In genomic region chr11:70935316-70935715, GRCm38 (mm10) we compare ENCODE assay signal across 18 mouse cellular contexts. TPM values are rescaled to one million over a fixed set of nuclear protein-coding genes. Genes with fewer than 3 reads are reported as not detected.
DNase-seq lines count a peak whose midpoint lies in the region; ATAC-seq and TF ChIP-seq lines count a peak whose summit lies in the region.
"Had no signal": no experiment of that assay in that cellular context is flagged by ENCODE, and none has a peak within 500 bp of the region (broad histone marks: within the 10 kb centered on the region; RNA-seq: fewer than 3 reads in every experiment).

No protein-coding gene starts in this region.

- no peak overlapping the region for H3K9ac ChIP-seq in hindbrain, postnatal 0 days (replicated peaks; ENCODE audit: low read length)
- no peak overlapping the region for H3K9ac ChIP-seq in hindbrain, embryonic 11.5 days (ENCODE audit: low read depth, low read length)
- H3K9ac ChIP-seq: hindbrain, embryonic 14.5 days; limb, embryonic 15.5 days; midbrain, embryonic 15.5 days had no signal

- H3K4me3 ChIP-seq in hindbrain, postnatal 0 days (ENCODE audit: low read length), result no peak overlapping the region
- H3K4me3 ChIP-seq in hindbrain, embryonic 11.5 days (ENCODE audit: low read depth, low read length), result no peak overlapping the region
- H3K4me3 ChIP-seq: embryonic facial prominence, embryonic 10.5 days; erythroblast, embryonic 14.5 days; limb, embryonic 15.5 days; midbrain, embryonic 15.5 days had no signal

- 0 out of 2 replicates have a peak, but pooled peaks have one; percentile 29 for ATAC-seq in hindbrain, postnatal 0 days
- no peak for ATAC-seq in hindbrain, embryonic 11.5 days (ENCODE audit: low FRiP score)
- ATAC-seq: midbrain, embryonic 15.5 days had no signal

- no peak overlapping the region for H3K4me2 ChIP-seq in hindbrain, postnatal 0 days (ENCODE audit: low read depth, low read length)
- no peak overlapping the region for H3K4me2 ChIP-seq in hindbrain, embryonic 11.5 days (replicated peaks; ENCODE audit: low read depth, low read length)
- H3K4me2 ChIP-seq: hindbrain, embryonic 14.5 days; limb, embryonic 15.5 days; midbrain, embryonic 15.5 days had no signal

- peak; percentile 38; the same call in 1 of the 2 replicates for TF ChIP-seq CTCF in hindbrain, postnatal 0 days (IDR thresholded peaks at IDR 0.05; ENCODE audit: low read depth)

- H3K27ac ChIP-seq in hindbrain, postnatal 0 days, result no peak overlapping the region
- H3K27ac ChIP-seq in hindbrain, embryonic 11.5 days (ENCODE audit: low read depth, low read length), result no peak overlapping the region
- H3K27ac ChIP-seq: embryonic facial prominence, embryonic 10.5 days; hindbrain, embryonic 14.5 days; limb, embryonic 15.5 days; midbrain, embryonic 15.5 days had no signal

- DNase-seq in hindbrain, postnatal 0 days (ENCODE audit: low spot score), result peak; percentile 8
- DNase-seq in hindbrain, embryonic 11.5 days (ENCODE audit: low spot score), result no peak
- peak; percentile 9 for DNase-seq in right cerebral cortex, postnatal 14 days
- DNase-seq in right cerebral cortex, postnatal 36 days (ENCODE audit: low spot score in 2 of 2), result no peak
- DNase-seq in brain, adult 2 months (ENCODE audit: low read depth, low spot score), result peak; percentile 17
- peak; percentile 22 for DNase-seq in retina, postnatal 1 day
- no peak for DNase-seq in cerebellum, adult 11-12 months
- DNase-seq: cerebellum, adult 2 months; heart, postnatal 14 days; kidney, adult 18-20 months; kidney, postnatal 25 days; right cerebral cortex, adult 18-20 months; spleen, adult 18-20 months had no signal

- H3K27me3 ChIP-seq in hindbrain, postnatal 0 days (ENCODE audit: insufficient read depth, low read length), result no peaks in the 10 kb centered on the region
- H3K27me3 ChIP-seq in hindbrain, embryonic 11.5 days (ENCODE audit: control insufficient read depth, insufficient read depth, low read length), result no peaks in the 10 kb centered on the region
- H3K27me3 ChIP-seq: limb, embryonic 15.5 days; midbrain, embryonic 15.5 days had no signal

- no peaks in the 10 kb centered on the region for H3K9me3 ChIP-seq in hindbrain, postnatal 0 days (ENCODE audit: low read length)
- no peaks in the 10 kb centered on the region for H3K9me3 ChIP-seq in hindbrain, embryonic 11.5 days (ENCODE audit: control insufficient read depth, low read length)
- H3K9me3 ChIP-seq: embryonic facial prominence, embryonic 10.5 days; limb, embryonic 15.5 days; midbrain, embryonic 15.5 days had no signal

- no peaks in the 10 kb centered on the region for H3K4me1 ChIP-seq in hindbrain, postnatal 0 days (ENCODE audit: insufficient read depth, low read length)
- H3K4me1 ChIP-seq in hindbrain, embryonic 11.5 days (replicated peaks; ENCODE audit: control insufficient read depth, insufficient read depth, low read length), result no peaks in the 10 kb centered on the region
- H3K4me1 ChIP-seq: embryonic facial prominence, embryonic 10.5 days; limb, embryonic 15.5 days; midbrain, embryonic 15.5 days had no signal

- peaks cover 47% of the 10 kb centered on the region for H3K36me3 ChIP-seq in hindbrain, postnatal 0 days (ENCODE audit: insufficient read depth, low read length)
- H3K36me3 ChIP-seq in hindbrain, embryonic 11.5 days (ENCODE audit: control insufficient read depth, insufficient read depth, low read length), result no peaks in the 10 kb centered on the region

- WGBS in hindbrain, postnatal 0 days, result 89% methylated on average over 7 of the region's 7 CpGs
- WGBS in hindbrain, embryonic 11.5 days, result 92% methylated on average over 7 of the region's 7 CpGs

RNA-seq across cellular contexts. Expression of gene Nup88, which starts 34.5 kb away (rescaled TPM):
- 63.9 and 64.0 TPM in 2 replicates for total RNA-seq in hindbrain, postnatal 0 days (2014; rRNA removed)
- 97.0 and 99.8 TPM in 2 replicates for polyA plus RNA-seq in hindbrain, postnatal 0 days (2015; fragmentation: Nextera tagmentation; extraction: Ambion mirVana)
- polyA plus RNA-seq in hindbrain, embryonic 11.5 days (2014; fragmentation: Nextera tagmentation; extraction: Ambion mirVana), result 169 and 172 TPM in 2 replicates

RNA-seq across cellular contexts. Expression of gene Rpain, which starts 34.7 kb away (rescaled TPM):
- 17.7 and 47.2 TPM in 2 replicates for total RNA-seq in hindbrain, postnatal 0 days (2014; rRNA removed)
- 65.8 and 66.7 TPM in 2 replicates for polyA plus RNA-seq in hindbrain, postnatal 0 days (2015; fragmentation: Nextera tagmentation; extraction: Ambion mirVana)
- 73.8 and 77.4 TPM in 2 replicates for polyA plus RNA-seq in hindbrain, embryonic 11.5 days (2014; fragmentation: Nextera tagmentation; extraction: Ambion mirVana)

RNA-seq across cellular contexts. Expression of gene C1qbp, which starts 47.5 kb away (rescaled TPM):
- 14.9 and 22.0 TPM in 2 replicates for total RNA-seq in hindbrain, postnatal 0 days (2014; rRNA removed)
- polyA plus RNA-seq in hindbrain, postnatal 0 days (2015; fragmentation: Nextera tagmentation; extraction: Ambion mirVana), result 201 TPM in 2 replicates
- 220 and 232 TPM in 2 replicates for polyA plus RNA-seq in hindbrain, embryonic 11.5 days (2014; fragmentation: Nextera tagmentation; extraction: Ambion mirVana)

Comparison
In these comparisons a context has a peak if more than half of its experiments do, and no peak if none do; other contexts are left out.
1. DNase-seq: peak in hindbrain, postnatal 0 days (single experiment), right cerebral cortex, postnatal 14 days (single experiment), brain, adult 2 months (single experiment) and retina, postnatal 1 day (single experiment); none in hindbrain, embryonic 11.5 days (single experiment), right cerebral cortex, postnatal 36 days (0 of 2) and cerebellum, adult 11-12 months (single experiment).